Mouse (Mus musculus) testis, adult 2 months (tissue): Measurements from ENCODE around the gene Chd9.

Experiments
- CTCF ChIP-seq: fragments of 200-500 bp; IDR thresholded peaks from 2 replicates; pipeline ENCODE4 v1.5.1; 2012; ENCODE audit warnings: low read depth, mild to moderate bottlenecking, inconsistent platforms, low read length, moderate library complexity; ENCODE audit not compliant: control insufficient read depth, insufficient read depth, insufficient replicate concordance
- POLR2A ChIP-seq: fragments of 200-500 bp; IDR thresholded peaks from 2 replicates; pipeline ENCODE4 v1.6.1; 2012; ENCODE audit warnings: low read depth, mild to moderate bottlenecking, inconsistent platforms, low read length, moderate library complexity; ENCODE audit not compliant: control insufficient read depth

DNA sequence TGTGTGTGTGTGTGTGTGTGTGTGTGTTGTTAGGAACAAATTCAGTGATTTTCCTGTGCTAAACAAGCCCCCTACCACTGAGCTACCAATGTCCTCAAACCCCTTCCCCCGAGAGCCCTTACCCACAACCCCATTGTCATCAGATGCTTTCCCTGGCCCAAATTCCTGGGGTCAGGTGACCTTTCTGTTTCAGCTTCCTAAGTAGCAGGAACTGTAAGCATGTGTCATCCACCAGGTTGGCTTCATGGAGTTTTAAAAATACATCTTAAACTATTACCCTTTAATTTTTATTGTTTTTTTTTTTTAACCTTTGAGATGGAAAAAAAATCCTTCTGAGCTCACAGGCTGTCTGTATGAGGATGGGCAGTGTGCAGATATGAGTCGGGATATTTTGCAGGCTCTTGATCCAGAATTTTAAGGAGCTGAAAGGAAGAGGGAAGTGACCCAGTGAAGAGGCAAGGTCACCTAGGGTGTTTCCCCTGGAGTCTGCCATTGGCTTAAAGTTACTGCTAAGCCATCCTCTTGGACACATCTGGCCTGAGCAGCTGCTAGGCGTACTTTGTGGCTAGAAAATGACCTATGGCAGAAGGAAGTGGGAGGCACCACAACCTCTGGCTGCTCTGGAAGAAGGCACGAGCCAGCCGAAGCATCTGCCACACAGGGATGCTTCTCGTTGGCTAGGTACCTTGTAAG is 5.6 kb downstream of the Chd9 start:
- no peak for TF ChIP-seq CTCF
- TF ChIP-seq POLR2A = no peak
